Mouse (Mus musculus): ENCODE data around the gene E130311K13Rik. TPM values are rescaled to one million over a fixed set of nuclear protein-coding genes. Genes with fewer than 3 reads are reported as not detected.

Gene E130311K13Rik
- 3.7 and 4.0 TPM in 2 replicates for polyA plus RNA-seq (2015; fragmentation: Nextera tagmentation; extraction: Ambion mirVana)

- peak; percentile 96 for ATAC-seq (replicated peaks; ENCODE audit: extremely low read depth, insufficient read depth, low FRiP score)
- Histone ChIP-seq H3K4me3 (ENCODE audit: low read length) (peak within 1 kb of the TSS; percentile 78), H3K9ac (ENCODE audit: low read length) (peak within 1 kb of the TSS; percentile 96), H3K4me2 (ENCODE audit: low read depth, low read length) (peak within 1 kb of the TSS; percentile 74), H3K36me3 (ENCODE audit: control insufficient read depth, insufficient read depth) (no peaks in the 10 kb centered on the region), H3K27me3 (ENCODE audit: control insufficient read depth, insufficient read depth, low read length) (no peaks in the 10 kb centered on the region), H3K27ac (ENCODE audit: low read length) (peak within 1 kb of the TSS; percentile 84), H3K4me1 (ENCODE audit: control insufficient read depth, insufficient read depth, low read length) (peaks cover 3% of the 10 kb centered on the region), H3K9me3 (replicated peaks; ENCODE audit: control insufficient read depth, low read length) (no peaks in the 10 kb centered on the region)
- WGBS, result 5% methylated on average over 48 of the region's 48 CpGs
Observed at GRCm38 (mm10) chr3:63928878-63929859, at the start of gene E130311K13Rik. TSS of gene E130311K13Rik (minus strand) at chr3:63929472.

- 72% methylated on average over 4 of the region's 4 CpGs for WGBS
Observed at GRCm38 (mm10) chr3:63977895-63978294, 48.6 kb upstream of the E130311K13Rik start.

GRCm38 (mm10) chr3:63975955-63976908 is 47.0 kb upstream of the E130311K13Rik start, which contains the start of gene Gmps:
TSS of gene Gmps (plus strand) at chr3:63976106.
- Histone ChIP-seq H3K4me1 (ENCODE audit: control insufficient read depth, insufficient read depth, low read length) (peaks cover 17% of the 10 kb centered on the region), H3K27me3 (ENCODE audit: control insufficient read depth, insufficient read depth, low read length) (no peaks in the 10 kb centered on the region), H3K4me3 (ENCODE audit: low read length) (peak within 1 kb of the TSS; percentile 85), H3K4me2 (ENCODE audit: low read depth, low read length) (peak within 1 kb of the TSS; percentile 77), H3K9ac (ENCODE audit: low read length) (peak within 1 kb of the TSS; percentile 94), H3K27ac (ENCODE audit: low read length) (peak within 1 kb of the TSS; percentile 95), H3K9me3 (replicated peaks; ENCODE audit: control insufficient read depth, low read length) (no peaks in the 10 kb centered on the region), H3K36me3 (ENCODE audit: control insufficient read depth, insufficient read depth) (peaks cover 10% of the 10 kb centered on the region)
- WGBS, result under 1% methylated on average over 67 of the region's 67 CpGs
- peak; percentile 100 for ATAC-seq (replicated peaks; ENCODE audit: extremely low read depth, insufficient read depth, low FRiP score)

More at GRCm38 (mm10) chr3:63977895-63978294, 48.6 kb upstream of the E130311K13Rik start:
- Histone ChIP-seq H3K27ac (ENCODE audit: low read length) (no peak overlapping the region), H3K4me2 (ENCODE audit: low read depth, low read length) (peak overlapping the region; percentile 14), H3K4me1 (ENCODE audit: control insufficient read depth, insufficient read depth, low read length) (peaks cover 17% of the 10 kb centered on the region), H3K4me3 (ENCODE audit: low read length) (no peak overlapping the region), H3K9me3 (replicated peaks; ENCODE audit: control insufficient read depth, low read length) (no peaks in the 10 kb centered on the region), H3K36me3 (ENCODE audit: control insufficient read depth, insufficient read depth) (peaks cover 21% of the 10 kb centered on the region), H3K27me3 (ENCODE audit: control insufficient read depth, insufficient read depth, low read length) (no peaks in the 10 kb centered on the region), H3K9ac (ENCODE audit: low read length) (no peak overlapping the region)
- no peak for ATAC-seq (replicated peaks; ENCODE audit: extremely low read depth, insufficient read depth, low FRiP score)

GRCm38 (mm10) chr3:63965929-63966328 is 36.7 kb upstream of the E130311K13Rik start:
- no peak for ATAC-seq (replicated peaks; ENCODE audit: extremely low read depth, insufficient read depth, low FRiP score)
- Histone ChIP-seq H3K36me3 (ENCODE audit: control insufficient read depth, insufficient read depth) (no peaks in the 10 kb centered on the region), H3K9me3 (replicated peaks; ENCODE audit: control insufficient read depth, low read length) (no peaks in the 10 kb centered on the region), H3K9ac (ENCODE audit: low read length) (no peak overlapping the region), H3K4me2 (ENCODE audit: low read depth, low read length) (no peak overlapping the region), H3K27ac (ENCODE audit: low read length) (no peak overlapping the region), H3K4me1 (ENCODE audit: control insufficient read depth, insufficient read depth, low read length) (peaks cover 15% of the 10 kb centered on the region), H3K27me3 (ENCODE audit: control insufficient read depth, insufficient read depth, low read length) (peaks cover 6% of the 10 kb centered on the region), H3K4me3 (ENCODE audit: low read length) (no peak overlapping the region)
- WGBS, result 68% methylated on average over 2 of the region's 2 CpGs

- Histone ChIP-seq H3K9ac (ENCODE audit: low read length) (no peak overlapping the region), H3K4me1 (ENCODE audit: control insufficient read depth, insufficient read depth, low read length) (peaks cover 15% of the 10 kb centered on the region), H3K27ac (ENCODE audit: low read length) (peak overlapping the region; percentile 95), H3K4me3 (ENCODE audit: low read length) (peak overlapping the region; percentile 92), H3K4me2 (ENCODE audit: low read depth, low read length) (peak overlapping the region; percentile 79), H3K36me3 (ENCODE audit: control insufficient read depth, insufficient read depth) (no peaks in the 10 kb centered on the region), H3K9me3 (replicated peaks; ENCODE audit: control insufficient read depth, low read length) (no peaks in the 10 kb centered on the region), H3K27me3 (ENCODE audit: control insufficient read depth, insufficient read depth, low read length) (peaks cover 3% of the 10 kb centered on the region; the same call in 1 of the 2 replicates)
- no peak for ATAC-seq (replicated peaks; ENCODE audit: extremely low read depth, insufficient read depth, low FRiP score)
- WGBS, result 82% methylated on average over 6 of the region's 6 CpGs
Observed at GRCm38 (mm10) chr3:63964922-63965249, 35.6 kb upstream of the E130311K13Rik start.

- Histone ChIP-seq H3K27ac (ENCODE audit: low read length) (peak within 1 kb of the TSS; percentile 95), H3K27me3 (ENCODE audit: control insufficient read depth, insufficient read depth, low read length) (peaks cover 3% of the 10 kb centered on the region; the same call in 1 of the 2 replicates), H3K4me2 (ENCODE audit: low read depth, low read length) (peak within 1 kb of the TSS; percentile 79), H3K9ac (ENCODE audit: low read length) (peak within 1 kb of the TSS; percentile 89), H3K4me1 (ENCODE audit: control insufficient read depth, insufficient read depth, low read length) (peaks cover 15% of the 10 kb centered on the region), H3K36me3 (ENCODE audit: control insufficient read depth, insufficient read depth) (no peaks in the 10 kb centered on the region), H3K4me3 (ENCODE audit: low read length) (peak within 1 kb of the TSS; percentile 92), H3K9me3 (replicated peaks; ENCODE audit: control insufficient read depth, low read length) (no peaks in the 10 kb centered on the region)
- WGBS, result under 1% methylated on average over 69 of the region's 69 CpGs
- peak; percentile 95 for ATAC-seq (replicated peaks; ENCODE audit: extremely low read depth, insufficient read depth, low FRiP score)
Observed at GRCm38 (mm10) chr3:63964100-63964921, 35.0 kb upstream of the E130311K13Rik start, which contains the start of gene Slc33a1. TSS of gene Slc33a1 (minus strand) at chr3:63964768.

GRCm38 (mm10) chr3:63963421-63964099 is 34.3 kb upstream of the E130311K13Rik start:
- peak overlapping the region; percentile 89 for H3K9ac ChIP-seq (ENCODE audit: low read length)
- ATAC-seq (replicated peaks; ENCODE audit: extremely low read depth, insufficient read depth, low FRiP score), result no peak
- peaks cover 3% of the 10 kb centered on the region; the same call in 1 of the 2 replicates for H3K27me3 ChIP-seq (ENCODE audit: control insufficient read depth, insufficient read depth, low read length)
- peaks cover 15% of the 10 kb centered on the region for H3K4me1 ChIP-seq (ENCODE audit: control insufficient read depth, insufficient read depth, low read length)
- peak overlapping the region; percentile 95 for H3K27ac ChIP-seq (ENCODE audit: low read length)
- H3K4me2 ChIP-seq (ENCODE audit: low read depth, low read length), result peak overlapping the region; percentile 79
- H3K36me3 ChIP-seq (ENCODE audit: control insufficient read depth, insufficient read depth), result no peaks in the 10 kb centered on the region
- H3K4me3 ChIP-seq (ENCODE audit: low read length), result peak overlapping the region; percentile 92
- 5% methylated on average over 25 of the region's 25 CpGs for WGBS
- no peaks in the 10 kb centered on the region for H3K9me3 ChIP-seq (replicated peaks; ENCODE audit: control insufficient read depth, low read length)
